Mouse (Mus musculus): Measurements from ENCODE around the gene BC051142. TPM values are rescaled to one million over a fixed set of nuclear protein-coding genes. Genes with fewer than 3 reads are reported as not detected.
"Not testable (repeated sequence)": the region's sequence is repeated elsewhere in the genome, so short reads cannot be mapped to it uniquely, and the experiment has no call there.

Gene BC051142
- polyA plus RNA-seq, 1 experiment, result 8.7 TPM

DNA sequence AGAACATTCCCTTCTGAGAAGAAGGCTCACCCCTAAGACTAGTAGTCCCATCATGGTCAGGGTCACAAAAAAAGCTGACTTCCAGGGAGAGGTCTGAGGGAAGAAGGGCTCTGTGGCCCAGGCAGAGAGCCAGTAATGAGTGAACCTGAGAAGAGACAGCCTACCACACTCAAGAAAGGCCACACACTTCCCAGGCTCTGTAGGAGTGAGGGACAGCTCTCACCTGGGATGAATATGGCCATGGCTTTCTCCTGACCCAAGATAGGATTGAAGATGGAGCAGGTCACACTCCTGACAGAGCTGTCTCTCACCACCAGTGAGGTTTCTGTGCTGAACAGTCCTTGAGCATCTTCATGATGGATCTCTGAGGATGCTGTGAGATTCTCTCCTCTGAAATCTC lies 94.2 kb downstream of the BC051142 start:
- H3K4me1 ChIP-seq (ENCODE audit: control insufficient read depth, insufficient read depth, low read length), result no peaks in the 10 kb centered on the region
- no peak overlapping the region for H3K27ac ChIP-seq (ENCODE audit: insufficient read depth, low read length)
- H3K4me3 ChIP-seq (ENCODE audit: insufficient read depth, low read length), result no peak overlapping the region
- TF ChIP-seq CTCF (IDR thresholded peaks at IDR 0.05; ENCODE audit: extremely low read depth, insufficient read depth, low read length) (no peak), POLR2A (IDR thresholded peaks at IDR 0.05; ENCODE audit: extremely low read depth, insufficient read depth, low read length) (no peak)

DNA sequence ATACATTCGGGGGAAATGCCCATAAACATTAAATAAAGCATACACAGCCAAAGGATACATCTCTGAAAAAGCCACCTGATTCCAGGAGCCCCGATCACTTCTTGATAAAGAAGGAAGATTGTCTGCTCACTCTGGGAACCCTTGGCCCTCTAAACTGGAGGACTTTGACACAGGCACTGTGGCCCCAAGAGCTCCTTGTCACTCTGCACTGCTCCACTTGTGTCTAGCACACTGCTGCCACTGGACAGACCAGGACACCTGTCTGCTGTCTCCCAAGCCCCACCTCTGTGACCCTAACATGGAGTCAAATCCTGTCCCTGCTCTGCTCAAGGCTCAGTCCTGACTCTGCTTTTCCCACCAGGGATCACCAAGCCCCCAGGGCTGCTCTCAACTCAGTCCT lies 96.5 kb downstream of the BC051142 start:
- H3K4me3 ChIP-seq (ENCODE audit: insufficient read depth, low read length); H3K4me1 ChIP-seq (ENCODE audit: control insufficient read depth, insufficient read depth, low read length); H3K27ac ChIP-seq (ENCODE audit: insufficient read depth, low read length): not testable (repeated sequence)

DNA sequence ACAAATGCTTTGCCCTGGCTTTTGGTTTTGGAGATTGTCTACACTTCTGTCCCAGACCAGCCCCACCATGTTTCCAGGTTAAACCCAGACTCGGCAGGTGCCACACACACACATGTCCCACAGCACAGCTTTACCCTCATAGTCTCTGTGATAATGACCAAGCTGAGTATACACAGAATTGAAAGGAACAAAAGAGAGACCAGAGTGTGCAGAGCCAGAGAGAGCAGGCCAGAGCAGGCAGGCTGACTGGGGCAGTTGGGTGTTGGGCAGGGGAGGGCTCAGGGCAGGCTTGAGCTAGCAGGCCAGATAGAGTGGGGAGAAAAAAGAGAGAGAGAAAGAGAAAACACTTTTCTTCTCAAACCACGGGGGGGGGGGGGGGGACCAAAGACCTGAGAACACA lies 97.9 kb downstream of the BC051142 start:
- Histone ChIP-seq H3K4me3 (ENCODE audit: insufficient read depth, low read length) (no peak overlapping the region), H3K4me1 (ENCODE audit: control insufficient read depth, insufficient read depth, low read length) (no peaks in the 10 kb centered on the region), H3K27ac (ENCODE audit: insufficient read depth, low read length) (no peak overlapping the region)
- TF ChIP-seq POLR2A (IDR thresholded peaks at IDR 0.05; ENCODE audit: extremely low read depth, insufficient read depth, low read length) (no peak), CTCF (IDR thresholded peaks at IDR 0.05; ENCODE audit: extremely low read depth, insufficient read depth, low read length) (no peak)

DNA sequence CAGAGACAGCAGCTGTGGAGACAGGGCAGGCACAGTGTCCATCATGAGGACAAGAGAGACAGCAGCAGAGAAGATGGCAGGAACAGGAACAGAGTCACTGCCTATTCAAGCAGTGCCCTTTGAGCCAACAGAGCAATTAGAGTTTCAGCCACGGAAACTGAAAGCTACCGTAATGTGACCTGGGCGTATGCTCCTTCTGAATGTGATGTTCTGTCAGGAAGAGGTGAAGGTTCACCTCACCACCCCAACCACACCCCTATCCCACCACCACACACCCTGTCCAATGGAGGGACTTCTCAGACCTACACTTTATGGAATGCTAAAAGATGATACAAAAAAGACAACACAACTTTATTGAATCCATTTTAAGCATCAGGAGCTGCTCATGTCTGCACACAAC lies 98.7 kb downstream of the BC051142 start:
- not testable (repeated sequence) for H3K4me3 ChIP-seq (ENCODE audit: insufficient read depth, low read length); H3K4me1 ChIP-seq (ENCODE audit: control insufficient read depth, insufficient read depth, low read length); H3K27ac ChIP-seq (ENCODE audit: insufficient read depth, low read length)

DNA sequence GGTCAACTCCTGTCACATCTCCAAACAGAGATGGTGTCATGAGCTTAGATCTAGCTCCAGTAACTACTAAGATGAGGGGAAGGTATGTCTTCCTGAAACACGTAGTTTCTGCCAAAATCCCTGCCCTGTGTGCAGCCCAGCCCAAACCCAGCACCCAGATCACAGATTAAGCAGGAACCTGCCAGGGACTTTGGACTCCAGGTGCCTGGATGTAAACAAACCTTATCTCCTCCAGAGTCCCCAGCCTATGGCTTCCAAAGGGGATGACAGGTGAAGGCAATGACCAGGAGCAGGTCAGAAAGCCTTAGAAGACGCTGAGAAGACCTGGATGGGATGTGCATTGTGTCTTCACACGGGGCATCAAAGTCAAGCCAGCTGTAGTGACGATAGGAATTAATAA lies 99.1 kb downstream of the BC051142 start:
- not testable (repeated sequence) for H3K4me3 ChIP-seq (ENCODE audit: insufficient read depth, low read length); H3K27ac ChIP-seq (ENCODE audit: insufficient read depth, low read length); H3K4me1 ChIP-seq (ENCODE audit: control insufficient read depth, insufficient read depth, low read length)

DNA sequence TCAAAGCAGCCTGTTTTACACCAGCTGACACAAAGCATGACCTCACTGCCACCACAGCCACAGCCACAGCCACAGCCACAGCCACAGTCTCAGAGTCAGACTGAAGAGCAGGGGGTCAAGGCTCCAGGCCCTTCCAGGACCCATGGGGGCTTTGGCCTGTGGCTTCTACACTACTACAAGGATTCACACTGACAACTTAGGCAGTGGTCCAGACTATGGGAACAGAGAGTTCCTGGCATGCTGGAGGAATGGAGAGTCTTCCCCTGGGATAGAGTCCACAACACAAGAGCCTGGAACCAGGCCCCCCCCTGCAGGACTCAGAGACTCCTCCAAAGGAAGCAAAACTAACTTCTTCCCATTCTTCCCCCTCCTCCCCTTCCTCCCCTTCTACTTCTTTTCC lies 109.0 kb downstream of the BC051142 start:
- no peak overlapping the region for H3K4me3 ChIP-seq (ENCODE audit: insufficient read depth, low read length)
- H3K27ac ChIP-seq (ENCODE audit: insufficient read depth, low read length), result no peak overlapping the region
- no peaks in the 10 kb centered on the region for H3K4me1 ChIP-seq (ENCODE audit: control insufficient read depth, insufficient read depth, low read length)
- TF ChIP-seq POLR2A (IDR thresholded peaks at IDR 0.05; ENCODE audit: extremely low read depth, insufficient read depth, low read length) (no peak), CTCF (IDR thresholded peaks at IDR 0.05; ENCODE audit: extremely low read depth, insufficient read depth, low read length) (no peak)

Other genes starting within 250 kb of the BC051142 start
- 3.6 and 4.5 TPM in 2 replicates for gene H2-DMb1, start 245.7 kb upstream of the BC051142 start, polyA plus RNA-seq (2012; rRNA removed)
- 2.7 and 3.4 TPM in 2 replicates for gene Tap1, start 211.3 kb upstream of the BC051142 start, polyA plus RNA-seq (2012; rRNA removed)
- gene Psmb9, start 211.1 kb upstream of the BC051142 start, polyA plus RNA-seq (2012; rRNA removed), result 3.0 and 3.8 TPM in 2 replicates
- gene Psmb8, start 201.1 kb upstream of the BC051142 start, polyA plus RNA-seq (2012; rRNA removed), result 8.7 and 10.1 TPM in 2 replicates
- 7.9 and 8.3 TPM in 2 replicates for gene Tap2, start 195.3 kb upstream of the BC051142 start, polyA plus RNA-seq (2012; rRNA removed)
- 1.0 and 1.5 TPM in 2 replicates for gene H2-Ob, start 159.9 kb upstream of the BC051142 start, polyA plus RNA-seq (2012; rRNA removed)
- gene H2-Ab1, start 141.1 kb upstream of the BC051142 start, polyA plus RNA-seq (2012; rRNA removed), result 3.1 and 3.6 TPM in 2 replicates
- gene H2-Aa, start 111.0 kb upstream of the BC051142 start, polyA plus RNA-seq (2012; rRNA removed), result 2.8 and 2.9 TPM in 2 replicates
- 3.2 and 3.3 TPM in 2 replicates for gene H2-Eb1, start 93.0 kb upstream of the BC051142 start, polyA plus RNA-seq (2012; rRNA removed)
- 0.04 TPM in 1 of 2 replicates, not detected in the other for gene H2-Eb2, start 73.2 kb upstream of the BC051142 start, polyA plus RNA-seq (2012; rRNA removed)
- gene Btnl2, start 44.0 kb upstream of the BC051142 start, polyA plus RNA-seq (2012; rRNA removed), result not detected in 2 replicates
- gene Btnl1, start 21.7 kb upstream of the BC051142 start, polyA plus RNA-seq (2012; rRNA removed), result 0.04 TPM in 1 of 2 replicates, not detected in the other
- gene Btnl4, start 78.5 kb downstream of the BC051142 start, polyA plus RNA-seq (2012; rRNA removed), result not detected in 2 replicates
- not detected in 2 replicates for gene Btnl6, start 118.5 kb downstream of the BC051142 start, polyA plus RNA-seq (2012; rRNA removed)
- gene Notch4, start 165.4 kb downstream of the BC051142 start, polyA plus RNA-seq (2012; rRNA removed), result 3.4 and 3.8 TPM in 2 replicates
- gene Gpsm3, start 191.0 kb downstream of the BC051142 start, polyA plus RNA-seq (2012; rRNA removed), result 2.9 and 3.5 TPM in 2 replicates
- 66.2 and 72.6 TPM in 2 replicates for gene Pbx2, start 192.4 kb downstream of the BC051142 start, polyA plus RNA-seq (2012; rRNA removed)
- gene Ager, start 199.0 kb downstream of the BC051142 start, polyA plus RNA-seq (2012; rRNA removed), result 1.5 and 1.6 TPM in 2 replicates
- 125 and 130 TPM in 2 replicates for gene Rnf5, start 204.9 kb downstream of the BC051142 start, polyA plus RNA-seq (2012; rRNA removed)
- gene Agpat1, start 205.4 kb downstream of the BC051142 start, polyA plus RNA-seq (2012; rRNA removed), result 225 and 236 TPM in 2 replicates
- gene Egfl8, start 217.2 kb downstream of the BC051142 start, polyA plus RNA-seq (2012; rRNA removed), result 5.3 and 6.1 TPM in 2 replicates
- gene Ppt2, start 229.7 kb downstream of the BC051142 start, polyA plus RNA-seq (2012; rRNA removed), result 31.1 and 32.7 TPM in 2 replicates
- 160 and 165 TPM in 2 replicates for gene Prrt1, start 230.7 kb downstream of the BC051142 start, polyA plus RNA-seq (2012; rRNA removed)
- 7.8 and 8.7 TPM in 2 replicates for gene Fkbpl, start 245.9 kb downstream of the BC051142 start, polyA plus RNA-seq (2012; rRNA removed)
- 59.6 and 64.1 TPM in 2 replicates for gene Atf6b, start 248.3 kb downstream of the BC051142 start, polyA plus RNA-seq (2012; rRNA removed)